Mouse (Mus musculus) heart, embryonic 15.5 days (tissue): ENCODE measurements around the gene Coq6. TPM values are rescaled to one million over a fixed set of nuclear protein-coding genes. Genes with fewer than 3 reads are reported as not detected.

Experiments
- ATAC-seq: fragments of 200-750 bp; cut with Nextera tagmentation; replicated peaks from 2 replicates; pipeline ENCODE4 v1.8.0; 2017; ENCODE audit warnings: low read depth, moderate TSS enrichment; ENCODE audit not compliant: insufficient number of reproducible peaks, insufficient read depth, low FRiP score
- H3K27ac ChIP-seq: fragments of 300-500 bp; sonication (generic); 2 replicates; pipeline ENCODE4 v1.5.1; 2015; ENCODE audit warnings: mild to moderate bottlenecking, inconsistent platforms
- H3K27me3 ChIP-seq: fragments of 300-500 bp; sonication (generic); 2 replicates; pipeline ENCODE4 v1.6.1; 2015; ENCODE audit warnings: inconsistent platforms
- H3K36me3 ChIP-seq: fragments of 300-500 bp; sonication (generic); 2 replicates; pipeline ENCODE4 v1.6.1; 2015; ENCODE audit warnings: mild to moderate bottlenecking, inconsistent platforms
- H3K4me1 ChIP-seq: fragments of 300-500 bp; sonication (generic); replicated peaks from 2 replicates; pipeline ENCODE4 v1.6.1; 2015; ENCODE audit warnings: inconsistent platforms
- H3K4me2 ChIP-seq: fragments of 300-500 bp; sonication (generic); 2 replicates; pipeline ENCODE4 v1.6.1; 2015; ENCODE audit warnings: inconsistent platforms, mild to moderate bottlenecking, moderate library complexity
- H3K4me3 ChIP-seq: fragments of 300-500 bp; sonication (generic); 2 replicates; pipeline ENCODE4 v1.5.1; 2015; ENCODE audit warnings: mild to moderate bottlenecking, inconsistent platforms
- H3K9ac ChIP-seq: fragments of 300-500 bp; sonication (generic); 2 replicates; pipeline ENCODE4 v1.6.1; 2015; ENCODE audit warnings: mild to moderate bottlenecking, inconsistent platforms
- H3K9me3 ChIP-seq: fragments of 300-500 bp; sonication (generic); replicated peaks from 2 replicates; pipeline ENCODE4 v1.6.1; 2016; ENCODE audit warnings: inconsistent platforms
- WGBS: fragments of 180-500 bp; shearing (Covaris S2); methylation state at CpG from one replicate; pipeline ENCODE4 v1.1.7; 2015; ENCODE audit warnings: mixed read lengths; 5-methylcytosine and 5-hydroxymethylcytosine counted together
- polyA plus RNA-seq: library from polyadenylated mRNA; unstranded; fragments of >200 nt; fragmentation: Nextera tagmentation; extraction: Ambion mirVana; gene quantifications from 2 replicates; pipeline ENCODE4 v1.2.1, GENCODE M21; 2015

The Coq6 gene
- polyA plus RNA-seq, 1 experiment from 2014 or later: 73.7 TPM

- no peaks in the 10 kb centered on the region for H3K9me3 ChIP-seq
- H3K27ac ChIP-seq: peak within 1 kb of the TSS; percentile 95
- no peaks in the 10 kb centered on the region for H3K36me3 ChIP-seq
- ATAC-seq: peak; percentile 95
- no peaks in the 10 kb centered on the region for H3K27me3 ChIP-seq
- H3K4me2 ChIP-seq: peak within 1 kb of the TSS; percentile 91
- peak within 1 kb of the TSS; percentile 94 for H3K9ac ChIP-seq
- 2% methylated on average over 63 of the region's 63 CpGs for WGBS
- peaks cover 10% of the 10 kb centered on the region for H3K4me1 ChIP-seq
- peak within 1 kb of the TSS; percentile 89 for H3K4me3 ChIP-seq
Measured at GRCm38 (mm10) chr12:84408819-84409507, 47.5 kb downstream of the Coq6 start, which contains the start of the genes Entpd5 and Bbof1. TSS of gene Entpd5 (minus strand) at chr12:84409029. TSS of gene Bbof1 (plus strand) at chr12:84409071.

DNA sequence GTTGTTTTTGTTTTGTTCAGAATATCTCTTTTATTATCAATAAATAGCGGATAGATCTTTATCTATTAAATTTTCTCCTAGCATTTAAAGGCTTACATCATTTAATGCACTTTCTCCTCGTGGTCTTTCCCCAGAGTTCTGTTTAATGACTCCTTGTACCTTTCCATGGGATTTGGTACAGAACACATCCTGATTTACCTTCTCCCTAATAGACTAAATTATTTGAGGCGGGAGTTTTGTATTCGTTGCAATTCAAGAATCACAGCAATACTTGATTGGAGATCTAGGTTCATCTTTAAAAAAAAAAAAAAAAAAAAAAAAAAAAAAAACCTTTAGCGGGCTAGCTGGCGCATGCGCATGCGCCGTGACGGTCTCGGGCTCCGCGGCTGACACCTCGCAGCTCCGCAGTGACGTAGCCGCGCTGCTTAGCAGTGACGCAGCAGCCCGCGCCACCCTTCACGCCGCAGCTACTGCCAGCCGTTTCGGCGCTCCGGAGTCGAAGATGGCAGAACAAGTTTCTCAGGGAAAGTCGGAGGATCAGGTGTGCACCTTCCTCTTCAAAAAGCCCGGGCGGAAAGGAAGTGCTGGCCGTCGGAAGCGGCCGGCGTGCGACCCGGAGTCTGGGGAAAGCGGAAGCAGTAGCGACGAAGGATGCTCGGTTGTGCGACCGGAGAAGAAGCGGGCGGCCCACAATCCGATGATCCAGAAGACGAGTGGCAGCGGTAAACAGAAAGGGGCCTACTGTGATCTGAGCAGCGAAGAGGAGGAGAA lies 55.6 kb downstream of the Coq6 start, which contains the start of gene Rnf113a2:
Rnf113a2 (plus strand) TSS at position 363 of the 771 bp plus-strand sequence.
- Histone ChIP-seq H3K9me3 (no peaks in the 10 kb centered on the region), H3K4me3 (peak within 1 kb of the TSS; percentile 69), H3K4me2 (peak within 1 kb of the TSS; percentile 82), H3K9ac (peak within 1 kb of the TSS; percentile 64), H3K4me1 (peaks cover 6% of the 10 kb centered on the region; the same call in 1 of the 2 replicates), H3K27me3 (no peaks in the 10 kb centered on the region), H3K27ac (peak within 1 kb of the TSS; percentile 66), H3K36me3 (no peaks in the 10 kb centered on the region)
- peak; percentile 86 for ATAC-seq
- WGBS: 3% methylated on average over 50 of the region's 50 CpGs

DNA sequence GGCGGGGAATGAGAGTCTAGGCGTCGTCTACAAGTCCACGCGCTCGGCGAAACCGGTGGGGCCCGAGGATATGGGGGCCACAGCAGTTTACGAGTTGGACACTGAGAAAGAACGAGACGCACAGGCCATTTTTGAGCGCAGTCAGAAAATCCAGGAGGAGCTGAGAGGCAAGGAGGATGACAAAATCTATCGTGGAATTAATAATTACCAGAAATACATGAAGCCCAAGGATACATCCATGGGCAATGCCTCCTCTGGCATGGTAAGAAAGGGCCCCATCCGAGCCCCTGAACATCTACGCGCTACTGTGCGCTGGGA lies 56.1 kb downstream of the Coq6 start:
- Histone ChIP-seq H3K36me3 (no peaks in the 10 kb centered on the region), H3K4me2 (peak overlapping the region; percentile 82), H3K27ac (peak overlapping the region; percentile 66), H3K4me3 (peak overlapping the region; percentile 69), H3K9ac (peak overlapping the region; percentile 64), H3K4me1 (peaks cover 6% of the 10 kb centered on the region; the same call in 1 of the 2 replicates), H3K9me3 (no peaks in the 10 kb centered on the region), H3K27me3 (no peaks in the 10 kb centered on the region)
- 35% methylated on average over 18 of the region's 18 CpGs for WGBS
- no peak for ATAC-seq

Other genes starting within 250 kb of the Coq6 start
- 3.3 TPM in 2 replicates for gene Dnal1, start 247.3 kb upstream of the Coq6 start, polyA plus RNA-seq
- gene Pnma1, start 213.2 kb upstream of the Coq6 start, polyA plus RNA-seq: 0.42 and 0.55 TPM in 2 replicates
- gene Elmsan1, start 142.8 kb upstream of the Coq6 start, polyA plus RNA-seq: 6.0 and 10.0 TPM in 2 replicates
- 69.3 and 89.7 TPM in 2 replicates for gene Ptgr2, start 76.4 kb upstream of the Coq6 start, polyA plus RNA-seq
- gene Zfp410, start 44.8 kb upstream of the Coq6 start, polyA plus RNA-seq: 46.3 and 56.1 TPM in 2 replicates
- gene Fam161b, start 176 bp downstream of the Coq6 start, polyA plus RNA-seq: 7.1 TPM in 2 replicates
- 30.3 and 32.2 TPM in 2 replicates for gene Entpd5, start 47.4 kb downstream of the Coq6 start, polyA plus RNA-seq
- 1.1 and 1.5 TPM in 2 replicates for gene Bbof1, start 47.4 kb downstream of the Coq6 start, polyA plus RNA-seq
- 19.7 and 22.2 TPM in 2 replicates for gene Rnf113a2, start 55.5 kb downstream of the Coq6 start, polyA plus RNA-seq
- gene Aldh6a1, start 89.3 kb downstream of the Coq6 start, polyA plus RNA-seq: 55.5 and 58.9 TPM in 2 replicates
- 13.3 and 15.1 TPM in 2 replicates for gene Lin52, start 89.8 kb downstream of the Coq6 start, polyA plus RNA-seq
- gene Vsx2, start 208.1 kb downstream of the Coq6 start, polyA plus RNA-seq: not detected in 2 replicates